Mouse (Mus musculus) liver, postnatal 0 days (tissue): ENCODE data around the gene Tgfbr2. TPM values are rescaled to one million over a fixed set of nuclear protein-coding genes. Genes with fewer than 3 reads are reported as not detected.

Source experiments
- ATAC-seq: fragments of 200-750 bp; cut with Nextera tagmentation; 2 replicates; pipeline ENCODE4 v1.8.0; 2017; ENCODE audit warnings: mild to moderate bottlenecking, moderate library complexity
- DNase-seq: peaks from one replicate; pipeline ENCODE4 v3.0.0-alpha.2; 2016
- H3K27ac ChIP-seq: fragments of 300-500 bp; sonication (generic); 2 replicates; pipeline ENCODE4 v1.5.1; 2014; ENCODE audit warnings: antibody characterized with exemption, moderate library complexity, mild to moderate bottlenecking, low read depth
- H3K27me3 ChIP-seq: fragments of 300-500 bp; sonication (generic); 2 replicates; pipeline ENCODE4 v1.6.1; 2014; ENCODE audit warnings: low read length, control low read depth, mixed read lengths; ENCODE audit not compliant: insufficient read depth
- H3K36me3 ChIP-seq: fragments of 300-500 bp; sonication (generic); replicated peaks from 2 replicates; pipeline ENCODE4 v1.6.1; 2014; ENCODE audit warnings: mild to moderate bottlenecking, control low read depth, low read length, moderate library complexity, mixed read lengths; ENCODE audit not compliant: insufficient read depth
- H3K4me1 ChIP-seq: fragments of 300-500 bp; sonication (generic); 2 replicates; pipeline ENCODE4 v1.6.1; 2014; ENCODE audit warnings: antibody characterized with exemption, mild to moderate bottlenecking, control low read depth; ENCODE audit not compliant: insufficient read depth
- H3K4me2 ChIP-seq: fragments of 300-500 bp; sonication (generic); 2 replicates; pipeline ENCODE4 v1.6.1; 2014; ENCODE audit warnings: low read depth, mild to moderate bottlenecking, low read length, moderate library complexity, mixed read lengths
- H3K4me3 ChIP-seq: fragments of 300-500 bp; sonication (generic); 2 replicates; pipeline ENCODE4 v1.5.1; 2014; ENCODE audit warnings: low read depth, low read length
- H3K9ac ChIP-seq: fragments of 300-500 bp; sonication (generic); replicated peaks from 2 replicates; pipeline ENCODE4 v1.6.1; 2014; ENCODE audit warnings: mild to moderate bottlenecking, moderate library complexity
- H3K9me3 ChIP-seq: fragments of 300-500 bp; sonication (generic); 2 replicates; pipeline ENCODE4 v1.6.1; 2016; ENCODE audit warnings: mild to moderate bottlenecking, control low read depth, low read length, mixed read lengths
- CTCF ChIP-seq: sonication (generic); IDR thresholded peaks from 2 replicates; pipeline ENCODE4 v1.5.1; 2016; ENCODE audit warnings: antibody characterized with exemption, low read depth
- EP300 ChIP-seq: IDR thresholded peaks from 2 replicates; pipeline ENCODE4 v1.6.1; 2016; ENCODE audit warnings: antibody characterized with exemption, low read depth, mild to moderate bottlenecking
- WGBS: fragments of 180-500 bp; shearing (Covaris S2); extraction: QIAGEN DNeasy Blood & Tissue Kit; methylation state at CpG from one replicate; pipeline ENCODE4 v1.1.7; 2014; ENCODE audit not compliant: insufficient replicate concordance; 5-methylcytosine and 5-hydroxymethylcytosine counted together
- polyA plus RNA-seq: library from polyadenylated mRNA; unstranded; fragments of >200 nt; fragmentation: Nextera tagmentation; extraction: Ambion mirVana; gene quantifications from 2 replicates; pipeline ENCODE4 v1.2.1, GENCODE M21; 2015

The Tgfbr2 gene
- polyA plus RNA-seq, 1 experiment from 2014 or later, result 5.6 TPM

DNA sequence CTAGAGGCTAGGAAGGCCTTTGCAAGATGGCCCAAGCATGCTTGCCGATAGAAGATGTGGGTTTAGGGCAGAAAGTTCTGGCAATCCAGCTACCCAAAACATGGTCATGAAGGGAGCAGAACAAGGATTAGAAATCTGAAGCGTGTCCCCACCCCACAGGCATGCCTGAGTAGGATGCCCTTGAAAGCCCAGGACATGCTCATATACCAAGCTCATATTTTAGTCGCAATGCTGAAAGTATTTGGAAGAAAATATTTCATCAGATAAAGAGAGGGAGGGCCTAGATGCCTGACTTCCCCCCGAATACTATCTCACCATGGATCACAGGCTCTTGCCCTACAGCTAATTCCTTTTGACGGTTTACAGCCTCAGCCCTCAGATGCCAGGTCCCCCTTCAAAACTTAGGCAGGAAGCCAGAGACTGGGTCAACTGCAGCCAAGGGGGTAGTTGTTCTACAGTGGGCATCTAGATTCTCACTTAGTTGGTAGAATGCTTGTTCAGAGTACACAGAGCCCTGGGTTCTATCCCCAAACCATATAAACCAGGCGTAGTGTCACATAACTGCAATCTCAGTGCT, 7.8 kb downstream of the Tgfbr2 start:
- no peak for DNase-seq
- Histone ChIP-seq H3K27me3 (no peaks in the 10 kb centered on the region), H3K27ac (no peak overlapping the region), H3K9ac (no peak overlapping the region), H3K4me2 (no peak overlapping the region), H3K9me3 (no peaks in the 10 kb centered on the region), H3K4me3 (no peak overlapping the region), H3K36me3 (peaks cover 8% of the 10 kb centered on the region; the same call in 1 of the 2 replicates), H3K4me1 (peaks cover 32% of the 10 kb centered on the region)
- TF ChIP-seq EP300, result no peak
- TF ChIP-seq CTCF, result no peak
- ATAC-seq, result no peak
- WGBS, result 64% methylated on average over 6 of the region's 6 CpGs

DNA sequence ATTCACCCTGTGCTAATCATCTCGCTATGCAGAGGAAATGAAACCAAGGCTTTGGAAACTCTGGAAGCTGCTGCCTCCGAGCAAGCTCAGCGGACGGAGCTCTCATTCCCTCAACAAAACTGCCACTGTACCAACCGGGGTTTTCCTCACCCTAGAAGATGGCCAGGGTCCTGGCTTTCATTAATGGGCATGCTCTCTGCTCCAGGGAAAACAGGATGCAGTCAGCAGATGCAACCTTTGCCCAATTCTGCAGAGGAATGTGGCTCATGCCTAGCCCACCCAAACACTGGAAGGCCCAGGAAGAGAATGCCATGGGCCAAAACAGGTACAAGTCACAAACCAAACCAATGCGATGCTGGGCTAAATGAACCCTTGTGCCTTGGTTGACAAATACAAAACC, 8.8 kb downstream of the Tgfbr2 start:
- ATAC-seq (no peak), DNase-seq (no peak)
- WGBS, result 71% methylated on average over 6 of the region's 6 CpGs
- Histone ChIP-seq H3K4me2 (no peak overlapping the region), H3K9ac (no peak overlapping the region), H3K4me3 (no peak overlapping the region), H3K4me1 (peaks cover 28% of the 10 kb centered on the region), H3K36me3 (peaks cover 8% of the 10 kb centered on the region; the same call in 1 of the 2 replicates), H3K27ac (no peak overlapping the region), H3K27me3 (no peaks in the 10 kb centered on the region), H3K9me3 (no peaks in the 10 kb centered on the region)
- TF ChIP-seq EP300, result no peak
- TF ChIP-seq CTCF, result no peak

GRCm38 (mm10) chr9:116163883-116164282, 11.3 kb downstream of the Tgfbr2 start:
- 61% methylated on average over 6 of the region's 6 CpGs for WGBS
- Histone ChIP-seq H3K4me3 (no peak overlapping the region), H3K4me1 (peaks cover 34% of the 10 kb centered on the region), H3K27ac (no peak overlapping the region), H3K9ac (no peak overlapping the region), H3K36me3 (peaks cover 8% of the 10 kb centered on the region; the same call in 1 of the 2 replicates), H3K9me3 (no peaks in the 10 kb centered on the region), H3K4me2 (no peak overlapping the region), H3K27me3 (no peaks in the 10 kb centered on the region)
- DNase-seq (no peak), ATAC-seq (no peak)
- TF ChIP-seq CTCF (no peak), EP300 (no peak)

- Histone ChIP-seq H3K9ac (no peak overlapping the region), H3K27ac (no peak overlapping the region), H3K4me3 (no peak overlapping the region), H3K4me2 (no peak overlapping the region), H3K9me3 (no peaks in the 10 kb centered on the region), H3K4me1 (peaks cover 29% of the 10 kb centered on the region), H3K27me3 (no peaks in the 10 kb centered on the region), H3K36me3 (peaks cover 7% of the 10 kb centered on the region; the same call in 1 of the 2 replicates)
- WGBS, result 82% methylated on average over 7 of the region's 7 CpGs
- TF ChIP-seq EP300 (no peak), CTCF (no peak)
- ATAC-seq, result no peak
- DNase-seq, result no peak
Observed at GRCm38 (mm10) chr9:116162866-116163374, 12.2 kb downstream of the Tgfbr2 start.

GRCm38 (mm10) chr9:116160860-116161259, 14.3 kb downstream of the Tgfbr2 start:
- 19% methylated on average over 7 of the region's 7 CpGs for WGBS

GRCm38 (mm10) chr9:116160067-116160466, 15.1 kb downstream of the Tgfbr2 start:
- Histone ChIP-seq H3K27ac (no peak overlapping the region), H3K36me3 (peaks cover 16% of the 10 kb centered on the region; the same call in 1 of the 2 replicates), H3K9me3 (no peaks in the 10 kb centered on the region; the same call in 1 of the 2 replicates), H3K27me3 (no peaks in the 10 kb centered on the region), H3K4me1 (peaks cover 19% of the 10 kb centered on the region), H3K4me2 (no peak overlapping the region), H3K4me3 (no peak overlapping the region), H3K9ac (no peak overlapping the region)
- ATAC-seq (peak; percentile 54), DNase-seq (no peak)
- WGBS, result 34% methylated on average over 3 of the region's 3 CpGs
- TF ChIP-seq EP300, result peak; percentile 83
- TF ChIP-seq CTCF, result no peak

More at GRCm38 (mm10) chr9:116160860-116161259, 14.3 kb downstream of the Tgfbr2 start:
- Histone ChIP-seq H3K4me2 (no peak overlapping the region), H3K4me3 (no peak overlapping the region), H3K27ac (peak overlapping the region; percentile 57), H3K9me3 (no peaks in the 10 kb centered on the region), H3K27me3 (no peaks in the 10 kb centered on the region), H3K36me3 (peaks cover 10% of the 10 kb centered on the region; the same call in 1 of the 2 replicates), H3K4me1 (peaks cover 19% of the 10 kb centered on the region), H3K9ac (no peak overlapping the region)
- ATAC-seq (peak; percentile 67), DNase-seq (no peak)
- 0 out of 2 replicates have a peak, but pooled peaks have one; percentile 34 for TF ChIP-seq EP300
- TF ChIP-seq CTCF, result no peak
